Mouse (Mus musculus) cerebellum, postnatal 25 days (tissue): ENCODE results near the gene Mecom.
"Not testable (repeated sequence)": the region's sequence is repeated elsewhere in the genome, so short reads cannot be mapped to it uniquely, and the experiment has no call there.

Experiments
- DNase-seq, 2 experiments: peaks; one replicate each; pipeline ENCODE4 v3.0.0; 2021; ENCODE audit warnings: mixed read lengths in 2 of 2

Mecom gene

DNA sequence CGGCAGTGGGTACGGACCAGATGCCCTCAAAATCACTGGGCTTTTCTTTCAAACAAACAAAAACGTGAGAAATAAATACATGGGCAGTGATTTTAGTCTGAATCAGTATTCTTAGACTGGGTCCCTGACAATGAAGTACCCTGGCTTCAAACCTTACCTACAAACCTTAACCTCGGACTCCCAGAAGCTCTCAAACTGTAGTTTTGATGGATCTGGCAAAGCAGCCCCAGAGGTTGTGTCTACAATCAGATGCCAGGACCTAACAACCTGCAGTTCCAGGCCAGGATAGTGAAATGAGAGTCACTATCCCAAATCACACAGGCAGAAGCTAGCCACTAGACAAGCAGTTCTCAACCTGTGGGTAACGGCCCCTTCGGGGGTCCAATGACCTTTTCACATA is 111.2 kb downstream of the Mecom start:
- DNase-seq = no peak

DNA sequence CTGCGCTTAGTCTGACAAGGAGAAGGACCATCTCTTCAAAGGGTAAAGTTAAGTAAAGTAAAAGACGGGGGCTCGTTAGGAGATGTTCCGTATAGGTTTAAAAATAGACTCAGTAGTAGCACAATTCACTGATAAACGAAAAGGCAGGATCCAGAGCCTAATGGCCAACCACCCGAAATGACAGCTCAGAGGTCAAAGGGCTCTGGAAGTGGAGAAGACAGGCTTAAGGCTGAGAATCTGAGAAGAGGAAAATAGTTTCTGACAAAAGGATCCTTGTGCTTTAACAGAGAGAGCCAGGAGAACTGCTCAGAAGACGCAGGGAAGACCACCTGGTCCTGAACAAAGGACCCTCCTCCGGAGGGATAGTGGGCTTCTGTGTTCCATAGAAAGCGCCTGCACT is 111.7 kb downstream of the Mecom start:
- no peak for DNase-seq

DNA sequence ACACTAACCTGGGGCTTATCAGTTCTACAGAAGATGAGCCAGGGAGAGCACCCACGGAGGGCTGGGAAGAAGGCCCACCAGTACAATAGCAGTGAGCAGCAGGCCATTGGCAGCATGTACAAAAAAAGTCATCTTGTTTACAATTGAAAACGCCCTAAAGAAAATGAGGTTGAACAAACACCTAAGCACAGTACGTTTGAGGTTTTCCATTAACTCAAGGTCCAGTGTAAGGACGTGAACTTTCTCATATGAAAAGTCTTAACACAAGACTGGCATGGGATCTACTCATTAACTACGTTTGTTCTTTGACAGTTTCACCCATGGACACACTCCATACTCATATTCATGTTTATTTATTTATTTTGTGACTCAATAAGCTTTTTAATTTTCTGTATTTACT is 118.9 kb downstream of the Mecom start:
- no peak for DNase-seq

DNA sequence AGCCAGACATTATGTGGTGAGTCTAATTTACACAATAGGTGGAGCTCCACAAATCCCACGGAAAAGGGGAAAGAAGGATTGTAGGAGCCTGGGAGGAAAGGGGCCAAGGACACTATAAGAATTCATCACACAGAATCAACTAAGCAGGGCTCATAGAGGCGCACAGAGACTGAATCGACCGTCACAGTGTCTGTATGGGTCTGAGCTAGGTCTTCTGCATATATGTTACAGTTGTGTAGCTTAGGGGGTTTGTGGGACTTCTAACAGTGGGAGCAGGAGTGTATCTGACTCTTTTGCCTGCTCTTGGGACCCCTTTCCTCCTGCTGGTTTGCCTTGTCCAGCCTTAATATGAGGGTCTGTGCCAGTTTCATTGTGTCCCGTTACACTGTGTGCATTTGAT is 123.8 kb downstream of the Mecom start:
- no peak for DNase-seq

DNA sequence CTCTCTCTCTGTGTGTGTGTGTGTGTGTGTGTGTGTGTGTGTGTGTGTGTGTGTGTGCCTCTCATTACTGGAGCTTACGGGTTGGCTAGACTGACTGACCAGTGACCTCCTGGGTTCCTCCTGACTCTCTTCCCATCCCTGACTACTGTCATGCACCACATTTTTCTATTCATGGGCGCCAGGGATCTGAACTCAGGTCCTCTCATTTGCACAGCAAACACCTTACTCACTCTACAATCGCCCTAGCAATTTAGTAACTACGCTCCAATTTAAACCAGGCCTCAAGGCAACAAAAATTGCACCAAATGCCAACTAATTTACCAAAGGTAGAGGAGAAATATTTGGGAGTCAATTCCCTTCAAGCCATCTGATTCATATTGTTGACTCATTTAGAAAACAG is 125.9 kb downstream of the Mecom start:
- not testable (repeated sequence) for DNase-seq

DNA sequence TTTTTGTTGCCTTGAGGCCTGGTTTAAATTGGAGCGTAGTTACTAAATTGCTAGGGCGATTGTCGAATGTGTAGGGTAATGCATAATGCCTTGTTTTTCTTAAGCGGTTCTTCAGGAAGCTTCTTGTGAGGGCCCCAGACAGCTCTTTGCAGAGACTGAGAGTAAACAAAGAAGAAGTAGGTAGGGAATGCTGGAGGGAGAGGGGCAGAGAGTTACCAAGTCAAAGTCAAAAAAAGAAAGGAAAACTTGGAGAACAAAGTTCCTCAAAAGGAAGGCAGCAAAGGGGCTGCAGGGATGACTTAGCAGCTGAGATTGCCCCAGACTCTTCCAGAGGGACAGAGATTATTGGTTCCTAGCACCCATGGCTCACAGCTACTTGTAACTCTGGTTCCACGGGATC is 126.9 kb downstream of the Mecom start:
- no peak for DNase-seq

DNA sequence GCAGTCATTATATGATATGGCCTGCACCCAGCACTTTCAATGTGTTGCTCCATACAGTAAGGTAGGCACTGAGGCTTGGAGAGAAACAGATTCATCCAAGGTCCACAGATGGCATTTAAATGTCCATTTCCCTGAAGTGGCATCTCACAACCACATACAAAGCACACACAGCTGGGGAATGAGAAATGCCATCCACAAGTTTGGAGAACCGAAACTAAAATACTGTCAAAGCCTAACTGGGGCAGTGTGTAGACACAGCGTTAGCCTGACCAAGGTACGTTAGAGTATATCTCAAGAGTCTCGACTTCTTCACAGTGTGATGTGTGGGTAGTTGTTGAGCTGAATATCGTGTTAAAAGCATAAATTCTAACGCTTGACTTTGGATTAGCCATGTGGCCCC is 133.6 kb downstream of the Mecom start:
- DNase-seq = no peak

DNA sequence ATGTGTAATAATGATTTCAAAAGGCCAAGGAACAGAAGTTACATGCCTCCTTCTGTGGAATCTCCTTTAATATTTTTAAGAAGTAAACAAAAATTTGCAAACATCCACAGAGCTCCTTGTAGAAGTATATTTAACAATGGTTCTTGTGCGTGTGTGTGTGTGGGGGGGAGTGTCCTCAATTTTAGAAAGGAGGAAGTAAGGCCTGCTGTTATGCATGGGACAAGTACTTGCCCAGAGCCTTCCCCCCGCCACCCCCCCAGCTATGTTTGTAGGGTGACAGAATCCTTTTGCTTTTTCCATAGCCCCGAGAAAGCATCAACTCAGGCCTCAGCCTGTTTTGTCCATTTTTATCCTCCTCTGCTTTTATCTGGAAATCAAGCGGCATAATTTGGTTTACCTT is 137.0 kb downstream of the Mecom start:
- DNase-seq = no peak

DNA sequence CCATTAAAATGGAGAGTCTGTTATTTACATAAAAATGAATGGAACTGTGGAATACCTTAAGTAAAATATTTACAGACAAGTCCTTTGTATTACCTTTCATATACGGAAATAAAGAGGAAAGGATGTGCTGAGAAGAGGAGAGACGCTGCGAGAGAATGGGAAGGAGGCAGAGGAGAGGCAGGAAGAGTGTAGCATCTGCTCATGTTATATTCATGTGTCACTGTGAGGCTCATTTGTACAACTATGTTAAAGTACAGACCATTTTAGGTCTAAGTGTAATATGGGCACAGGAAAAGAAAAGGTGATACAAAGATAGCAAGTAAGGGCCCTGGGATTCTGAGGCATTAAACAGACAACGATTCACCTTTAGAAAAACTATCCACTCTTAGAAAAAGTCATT is 143.0 kb downstream of the Mecom start:
- no peak for DNase-seq

DNA sequence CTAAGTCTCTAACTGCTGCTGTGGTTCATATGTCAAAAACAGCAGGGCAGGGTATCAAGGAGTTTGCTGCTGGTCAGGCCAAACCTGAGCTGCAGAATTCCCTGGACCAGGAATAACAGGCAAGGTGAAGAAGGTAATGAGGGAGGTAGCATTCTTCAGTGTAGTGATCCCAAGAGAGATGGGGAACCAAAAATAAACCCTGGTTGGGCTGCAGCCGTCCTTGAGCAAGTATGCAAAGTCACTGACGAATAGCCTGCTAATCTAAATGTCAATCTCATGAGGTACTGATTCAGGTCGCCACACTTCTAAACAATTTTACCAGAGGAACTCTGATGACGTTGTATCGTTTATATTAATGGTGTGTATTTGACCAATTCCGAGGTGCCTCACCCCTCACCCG is 148.9 kb downstream of the Mecom start:
- no peak for DNase-seq

DNA sequence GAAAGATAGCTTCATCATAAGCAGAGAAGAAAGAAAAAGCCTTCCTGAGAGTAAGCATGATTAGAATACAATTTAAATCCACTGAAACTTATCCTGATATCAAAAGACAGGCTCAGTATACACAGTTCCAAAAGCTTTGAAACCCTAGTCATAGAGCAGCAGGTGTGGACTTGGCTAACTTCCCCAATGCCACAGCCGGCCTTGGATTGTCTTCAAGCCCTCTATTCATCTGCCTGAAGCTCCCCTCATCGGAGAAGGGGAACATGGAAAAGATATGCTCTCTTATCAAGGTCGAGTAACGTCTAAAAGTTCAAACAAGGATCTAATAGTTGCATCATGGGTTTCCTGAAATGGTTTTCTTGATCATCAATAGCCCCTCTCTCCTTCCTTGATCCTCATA is 152.9 kb downstream of the Mecom start:
- no peak for DNase-seq

DNA sequence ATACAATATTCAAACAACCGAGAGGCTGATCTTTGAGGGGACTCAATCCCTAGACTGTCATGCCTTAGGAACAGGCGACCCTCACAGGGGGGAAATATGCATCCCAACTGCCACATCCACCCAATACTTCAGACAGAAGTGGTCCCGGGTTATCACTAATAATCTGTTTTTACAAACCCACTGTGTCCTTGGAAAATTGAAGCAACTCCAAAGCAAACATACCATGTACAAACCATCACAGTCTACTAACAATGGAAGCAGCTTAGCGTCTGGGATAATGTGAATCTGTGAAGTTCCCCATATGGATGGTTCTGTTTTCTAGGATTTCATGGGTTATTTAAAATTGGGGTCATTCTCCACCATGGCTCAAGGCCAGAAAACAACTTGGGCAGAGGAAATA is 155.1 kb downstream of the Mecom start:
- DNase-seq = no peak

DNA sequence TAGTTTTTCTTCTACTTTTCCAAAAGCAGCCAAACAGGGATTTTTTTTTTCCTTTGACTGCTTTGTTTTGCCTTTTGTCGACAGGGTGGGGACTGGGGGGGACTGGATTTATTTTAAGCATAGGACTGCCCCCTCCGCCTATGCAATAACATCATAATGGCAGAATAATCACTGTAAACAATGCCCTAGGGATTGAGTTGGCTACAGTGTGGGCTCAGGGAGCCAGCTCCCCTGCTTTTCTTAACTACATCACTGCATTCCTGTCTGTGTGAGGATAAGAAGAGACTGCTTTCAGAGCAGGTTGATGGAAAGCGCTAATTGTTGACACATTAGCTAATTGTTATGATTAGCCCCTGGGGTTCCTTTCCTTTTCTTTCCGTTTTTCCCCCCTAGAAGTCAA is 155.6 kb downstream of the Mecom start:
- DNase-seq = no peak

DNA sequence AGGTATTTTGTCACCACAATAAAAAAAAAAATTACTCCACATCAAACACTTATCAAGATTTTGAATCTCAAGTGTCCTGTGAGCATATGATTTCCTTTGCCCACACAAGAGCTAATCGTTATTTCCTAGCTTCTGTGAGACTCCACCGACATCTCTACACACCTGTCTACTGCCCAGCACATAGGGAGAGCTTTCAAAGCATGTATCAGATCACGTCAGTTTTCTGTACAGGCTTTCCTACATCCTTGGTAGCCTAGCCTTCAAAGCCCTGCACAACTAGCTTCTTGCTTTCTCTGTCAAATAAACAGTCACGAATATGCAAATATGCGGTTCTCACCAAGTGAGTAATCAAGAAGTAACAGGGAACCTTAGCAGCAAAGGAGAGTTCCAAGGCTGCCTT is 157.5 kb downstream of the Mecom start:
- no peak for DNase-seq

DNA sequence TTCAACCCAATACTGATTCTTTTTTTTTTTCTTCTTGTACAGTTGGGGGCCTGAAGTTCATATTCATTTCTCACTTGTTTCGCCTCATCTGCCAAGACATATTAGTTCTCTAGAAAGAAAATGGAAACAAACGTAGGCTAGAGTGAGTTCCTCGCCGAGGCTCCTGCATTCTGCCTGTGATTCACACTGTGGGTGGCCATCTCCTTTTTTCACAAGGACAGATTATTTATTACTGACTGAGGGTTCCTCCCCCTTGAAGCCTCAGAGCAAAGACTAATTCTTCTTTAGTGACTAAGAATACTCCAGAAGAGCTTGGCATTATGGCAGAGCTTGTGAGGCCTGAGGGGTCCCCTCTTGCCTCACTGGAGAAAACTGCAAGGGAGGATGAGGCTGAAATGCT is 167.5 kb downstream of the Mecom start:
- DNase-seq = no peak

DNA sequence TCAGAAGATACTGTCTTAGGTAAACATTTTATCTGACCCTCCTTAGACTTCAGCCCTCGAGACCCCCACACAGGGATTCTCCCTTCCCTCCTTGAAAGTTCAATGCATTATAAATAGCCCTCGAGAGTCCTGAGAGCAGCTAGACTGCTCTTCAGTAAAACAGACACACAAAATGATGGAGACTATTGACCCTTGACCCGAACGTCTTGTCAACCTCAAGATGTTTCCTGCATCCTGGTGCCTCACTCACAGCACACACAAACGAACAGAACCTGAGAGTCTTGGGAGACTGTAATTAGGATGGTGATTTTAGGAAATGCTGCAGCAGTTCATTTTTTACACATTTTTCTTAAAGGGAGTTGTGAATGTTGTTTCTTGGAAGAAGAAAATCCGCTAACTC is 168.5 kb downstream of the Mecom start:
- no peak for DNase-seq

DNA sequence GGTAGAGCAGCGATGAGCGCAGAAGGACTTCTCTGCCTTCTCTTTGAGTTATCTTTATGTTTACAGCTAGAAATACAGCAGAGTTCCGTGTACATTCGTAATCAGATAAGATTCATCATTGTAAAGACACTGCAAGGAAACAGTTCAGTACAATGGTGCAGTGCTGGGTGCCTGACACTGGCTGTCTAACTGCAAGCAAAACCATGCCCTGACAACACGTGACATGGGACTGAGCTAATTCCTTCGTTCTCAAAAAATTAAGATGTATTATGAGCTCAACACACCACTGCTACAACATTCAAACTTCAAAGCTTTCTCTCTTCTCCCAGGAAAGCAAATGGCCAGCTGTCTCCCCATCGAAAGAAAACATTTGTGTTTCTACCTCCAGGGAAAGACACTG is 176.3 kb downstream of the Mecom start:
- DNase-seq = no peak

DNA sequence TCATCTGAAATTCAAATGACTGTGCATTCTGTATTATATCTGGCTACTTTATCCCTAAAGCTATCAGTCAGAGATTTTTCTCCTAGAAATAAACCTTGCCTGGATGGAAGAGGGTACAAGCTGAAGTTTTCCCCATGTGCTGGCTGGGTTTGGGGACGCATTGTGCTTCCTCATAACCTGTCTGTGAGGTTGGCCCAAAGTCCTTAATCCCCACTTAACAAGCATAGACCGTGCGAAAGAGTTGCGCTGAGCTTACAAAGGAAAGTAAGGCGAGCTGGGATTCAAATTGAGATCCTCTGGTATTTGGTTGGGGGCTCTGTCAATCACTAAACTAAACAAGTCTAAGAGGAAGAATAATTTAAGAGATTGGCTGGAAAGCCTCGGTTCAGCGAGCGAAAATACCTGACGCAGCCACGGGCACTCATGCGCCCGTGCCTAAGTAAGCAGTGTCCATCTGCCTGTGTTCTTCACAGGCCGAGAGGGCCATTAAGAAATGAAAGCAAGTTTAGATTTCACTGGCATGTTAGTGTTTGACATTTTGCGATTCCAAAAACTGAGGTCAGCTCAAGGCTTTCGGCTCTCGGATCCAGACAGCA is 176.8 kb downstream of the Mecom start:
- DNase-seq = no peak

DNA sequence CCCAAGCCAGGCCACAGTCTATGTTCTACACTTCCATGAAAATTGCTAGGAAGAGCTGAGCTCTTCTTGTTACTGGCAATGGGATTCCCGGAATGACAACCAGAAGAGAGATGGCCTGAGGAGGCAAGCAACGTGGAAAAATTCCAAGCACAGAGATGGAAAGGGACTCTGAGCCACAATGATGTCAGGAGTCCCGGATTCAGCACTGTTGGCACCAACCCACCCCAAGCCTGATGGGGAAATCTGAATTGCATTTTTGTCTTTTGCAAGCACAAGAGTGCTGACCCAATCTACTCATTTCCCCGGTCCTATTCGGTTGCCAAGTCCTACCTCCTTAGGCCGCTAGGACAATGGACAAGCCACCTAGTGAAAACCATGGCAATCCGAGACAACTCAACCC is 181.2 kb downstream of the Mecom start:
- no peak for DNase-seq

DNA sequence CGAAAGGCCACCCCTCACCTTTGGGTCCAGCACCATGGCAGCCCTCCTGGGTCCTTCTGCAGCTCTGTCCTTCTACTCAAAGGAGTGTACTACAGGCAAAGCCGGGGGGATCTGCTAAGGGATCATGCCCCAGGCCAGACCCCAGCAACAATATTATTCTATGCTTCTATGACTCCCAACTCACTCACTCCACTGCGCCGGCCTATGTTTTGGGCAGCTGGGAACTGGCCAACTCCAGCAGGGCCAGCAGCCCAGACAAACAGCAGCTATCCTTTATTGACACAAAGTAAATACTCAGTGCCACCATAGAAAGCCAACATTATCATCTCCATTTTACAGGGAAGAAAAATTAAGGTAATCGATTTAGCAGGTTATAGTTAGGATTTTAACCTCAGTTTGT is 186.6 kb downstream of the Mecom start:
- DNase-seq = no peak

DNA sequence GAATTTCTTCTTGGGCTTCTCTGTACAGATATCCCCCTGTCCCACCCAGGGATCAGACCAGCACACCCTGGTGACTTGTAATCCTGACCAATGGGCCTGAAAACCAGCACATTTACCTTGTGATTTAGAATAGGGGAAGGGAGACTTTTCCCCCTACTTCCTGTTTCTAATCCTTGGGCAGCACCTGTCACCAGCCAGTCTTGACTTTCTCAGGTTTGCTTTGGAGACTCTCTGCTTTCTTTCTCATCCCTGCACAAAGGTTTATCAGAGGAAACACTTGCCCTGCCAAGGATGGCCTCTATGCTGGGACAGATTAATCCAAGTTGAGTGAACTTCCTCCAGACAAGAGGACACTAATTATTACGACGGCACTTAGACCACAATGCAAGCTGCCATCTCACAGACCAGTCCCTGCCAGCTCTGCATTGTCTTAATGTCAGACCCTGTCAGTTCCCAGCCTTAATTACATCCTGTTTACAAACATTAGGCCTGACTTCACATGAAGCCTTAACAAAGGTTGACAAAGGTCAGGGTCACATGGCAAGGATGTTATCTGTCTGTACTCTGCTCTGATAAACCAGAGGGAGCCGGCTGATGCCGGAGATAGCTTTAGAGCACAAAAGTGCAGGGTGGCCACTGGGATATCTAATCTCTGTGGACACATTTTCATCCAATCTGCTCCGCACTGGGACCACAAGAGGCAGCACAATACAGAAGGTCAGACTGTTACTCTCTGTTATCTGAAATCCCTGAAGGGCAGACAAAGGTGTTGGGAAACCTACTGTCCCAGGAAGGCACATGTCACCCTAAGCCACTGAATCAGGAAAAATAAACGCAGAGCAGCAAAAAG is 193.7 kb downstream of the Mecom start:
- no peak for DNase-seq

DNA sequence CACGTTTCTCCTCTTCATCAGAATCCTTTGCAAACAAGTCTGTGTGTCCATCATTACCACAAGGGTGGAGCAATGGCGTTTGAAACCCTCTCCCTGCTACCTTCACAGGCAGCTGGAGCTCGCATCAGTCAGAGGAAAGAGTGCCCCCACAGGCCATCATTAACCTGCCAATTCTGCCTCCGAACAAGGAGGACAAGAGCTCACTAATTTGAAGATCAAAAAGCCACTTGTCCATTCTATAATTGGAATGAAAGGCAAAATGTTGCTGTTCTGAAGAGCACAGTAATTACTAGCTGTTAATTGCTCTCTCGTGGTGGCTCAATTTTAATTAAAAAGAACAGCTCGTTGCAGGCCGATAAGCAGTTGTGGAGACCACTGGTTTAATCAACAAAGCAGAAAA is 198.5 kb downstream of the Mecom start:
- DNase-seq = no peak

DNA sequence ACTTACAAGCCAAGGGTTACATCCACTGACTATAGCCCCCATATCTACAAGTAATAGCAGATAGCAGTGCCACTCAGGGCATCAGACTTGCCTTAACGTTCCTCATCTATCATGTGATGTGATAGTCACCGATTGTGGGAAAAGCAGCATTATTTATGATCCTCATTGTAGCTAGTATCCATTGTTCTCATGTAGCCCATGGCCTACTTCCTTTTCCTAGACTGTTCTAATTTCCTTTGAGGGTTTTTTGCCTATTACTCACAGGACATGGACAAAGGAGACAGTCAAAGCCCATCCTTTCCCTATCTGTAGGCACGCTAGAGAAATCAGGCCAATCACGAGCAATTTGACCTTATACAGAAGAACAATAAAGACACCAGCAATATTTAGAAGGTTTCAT is 203.7 kb downstream of the Mecom start:
- DNase-seq = no peak

DNA sequence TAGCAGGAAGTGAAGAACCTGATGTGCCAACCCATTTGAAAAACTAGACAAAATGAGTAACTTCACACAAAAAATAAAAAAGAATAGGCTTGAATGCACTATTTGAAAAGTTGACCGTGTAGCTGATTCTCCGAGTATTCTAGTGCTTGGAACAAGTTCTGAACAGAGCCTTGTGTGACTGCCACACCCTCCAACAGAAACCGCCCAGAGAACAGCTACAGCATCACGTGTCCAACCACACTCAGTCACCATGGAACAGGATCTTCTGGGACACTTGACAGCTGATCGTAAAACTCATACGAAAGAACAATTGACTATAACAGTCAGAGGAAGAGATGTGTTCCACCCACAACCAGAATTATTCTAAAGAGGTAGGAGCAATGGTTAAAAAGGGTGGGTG is 215.5 kb downstream of the Mecom start:
- DNase-seq = no peak

DNA sequence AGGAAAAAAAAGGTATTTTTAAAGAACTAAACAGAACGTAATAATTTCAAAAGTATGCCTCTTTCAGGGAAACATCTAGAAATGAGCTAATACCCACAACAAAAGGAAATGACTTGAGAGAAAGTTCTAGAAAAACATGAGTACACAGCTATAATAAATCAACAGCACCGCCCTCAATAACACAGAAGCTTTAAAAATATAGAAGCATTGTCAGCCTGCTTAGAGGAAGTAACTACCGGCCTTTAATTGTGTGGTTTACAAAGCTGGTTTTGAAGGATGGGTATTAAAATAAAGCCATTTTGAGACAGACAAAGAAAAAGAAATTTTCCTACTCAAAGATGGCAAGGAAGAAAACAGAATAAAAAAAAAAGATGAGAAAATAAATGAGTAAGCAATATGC is 217.3 kb downstream of the Mecom start:
- no peak for DNase-seq
